Mouse (Mus musculus) MN1 (cell line): Measurements from ENCODE around the gene Specc1l.

Experiments
- DNase-seq: peaks from one replicate; pipeline ENCODE4 v3.0.0-alpha.2; 2016; ENCODE audit warnings: low spot score

Specc1l gene

DNA sequence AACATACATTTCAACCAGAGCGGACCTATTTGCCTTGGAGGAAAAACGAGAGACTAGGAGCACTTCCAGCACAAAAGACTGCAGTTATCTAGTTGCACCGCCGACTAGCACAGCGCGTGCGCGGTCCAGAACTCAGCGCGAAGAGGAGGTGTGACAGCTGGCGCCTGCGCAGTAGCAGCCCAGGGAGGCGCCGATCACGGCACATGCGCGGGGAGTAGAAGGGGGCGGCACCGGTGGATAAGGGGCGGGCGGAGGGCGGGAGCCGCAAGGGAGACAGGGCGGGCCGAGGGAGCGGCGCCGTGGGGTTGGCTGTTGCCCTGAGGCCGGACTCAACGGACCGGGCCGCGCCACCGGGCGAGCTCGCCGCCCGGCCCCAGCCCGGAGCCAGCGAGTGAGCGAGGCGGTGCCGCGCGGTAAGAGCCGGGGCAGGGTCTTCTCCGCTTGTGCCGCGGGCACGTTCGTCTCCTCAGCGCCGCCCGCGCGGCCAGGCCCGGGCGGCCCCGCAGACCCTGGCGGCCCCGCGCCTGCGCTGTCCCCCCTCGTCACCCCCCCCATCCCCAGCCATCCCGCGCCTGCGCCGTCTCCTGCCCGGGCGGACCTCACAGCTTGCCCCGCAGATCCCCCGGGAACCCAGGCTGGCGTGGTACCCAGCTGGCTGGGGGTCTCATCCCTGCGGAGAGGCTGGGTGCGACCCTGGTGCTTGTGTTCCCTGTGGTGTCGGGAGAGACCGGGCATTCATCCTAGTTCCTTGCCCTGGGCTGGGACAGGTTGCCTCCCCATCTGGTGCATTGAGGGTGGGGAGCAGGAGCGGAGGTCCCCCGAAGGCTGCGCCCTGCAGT is at the start of gene Specc1l:
TSS of gene Specc1l (plus strand) at position 267 of the 839 bp plus-strand sequence.
- peak; percentile 99 for DNase-seq

GRCm38 (mm10) chr10:75165825-75166481 is 45.9 kb upstream of the Specc1l start:
- no peak for DNase-seq

DNA sequence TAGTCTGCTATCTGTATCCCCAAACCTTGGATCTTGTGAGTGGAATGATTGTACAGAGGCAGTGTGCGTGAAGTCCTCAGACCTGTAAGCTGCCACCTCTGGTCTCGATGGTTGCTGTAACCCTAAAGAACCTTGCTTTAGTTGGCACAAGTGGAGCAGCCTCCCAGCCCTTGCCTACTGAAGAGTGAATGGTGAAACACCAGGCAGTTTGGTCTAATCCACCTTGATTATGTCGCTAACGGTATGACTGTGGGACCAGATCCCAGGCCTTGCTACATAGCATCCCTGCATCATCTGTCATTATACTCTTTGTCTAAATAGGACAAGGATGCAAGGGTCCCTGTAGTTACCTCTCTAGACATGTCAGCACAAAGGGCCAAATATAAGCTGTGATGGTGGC is 45.3 kb upstream of the Specc1l start:
- DNase-seq, result no peak

GRCm38 (mm10) chr10:75170207-75170850 is 41.5 kb upstream of the Specc1l start:
- peak; percentile 91 for DNase-seq

GRCm38 (mm10) chr10:75173056-75173455 is 38.8 kb upstream of the Specc1l start:
- no peak for DNase-seq

- no peak for DNase-seq
These were observed 38.2 kb upstream of the Specc1l start for GRCm38 (mm10) chr10:75173712-75174111.

DNA sequence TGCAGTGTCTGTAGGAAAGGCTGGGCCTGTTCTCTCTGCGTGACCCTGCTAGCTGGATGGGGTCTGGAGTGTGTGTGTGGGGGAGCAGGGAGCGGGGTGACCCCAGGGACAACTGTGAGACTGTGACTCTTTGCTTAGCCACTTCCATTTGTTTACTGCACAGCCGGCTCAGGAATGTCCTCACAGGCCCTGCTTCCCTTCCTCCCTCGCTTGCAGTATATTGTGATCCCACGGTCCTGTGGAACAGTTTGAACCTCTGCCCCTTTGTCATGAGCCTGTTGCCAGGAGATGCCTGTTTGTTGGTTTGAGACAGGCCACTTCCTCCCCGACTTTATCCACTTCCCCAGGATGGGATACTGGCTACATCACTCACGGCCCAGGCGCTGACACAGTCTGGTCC is 35.4 kb upstream of the Specc1l start:
- DNase-seq, result no peak

DNA sequence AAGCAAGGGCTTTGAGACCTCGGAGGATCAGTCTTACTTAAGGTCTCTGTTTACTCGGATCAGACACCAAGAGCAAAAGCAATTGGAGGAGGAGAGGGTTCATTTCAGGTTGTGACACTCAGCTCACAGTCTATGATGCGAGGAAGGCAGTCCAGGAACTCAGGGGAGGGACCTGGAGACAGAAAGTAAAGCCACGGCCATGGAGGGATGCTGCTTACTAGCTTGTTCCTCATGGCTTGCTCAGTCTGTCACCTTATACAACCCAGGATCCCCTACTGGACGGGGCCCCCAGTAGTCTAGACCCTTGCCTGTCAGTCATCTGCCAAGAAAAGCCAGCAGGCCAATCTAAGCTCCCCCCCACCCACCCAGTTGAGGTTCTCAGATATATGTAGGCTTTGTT is 33.0 kb upstream of the Specc1l start:
- DNase-seq, result no peak

- peak; percentile 87 for DNase-seq
These were observed 29.6 kb upstream of the Specc1l start for GRCm38 (mm10) chr10:75182151-75182774.

- no peak for DNase-seq
These were observed 27.0 kb upstream of the Specc1l start for GRCm38 (mm10) chr10:75184826-75185225.

DNA sequence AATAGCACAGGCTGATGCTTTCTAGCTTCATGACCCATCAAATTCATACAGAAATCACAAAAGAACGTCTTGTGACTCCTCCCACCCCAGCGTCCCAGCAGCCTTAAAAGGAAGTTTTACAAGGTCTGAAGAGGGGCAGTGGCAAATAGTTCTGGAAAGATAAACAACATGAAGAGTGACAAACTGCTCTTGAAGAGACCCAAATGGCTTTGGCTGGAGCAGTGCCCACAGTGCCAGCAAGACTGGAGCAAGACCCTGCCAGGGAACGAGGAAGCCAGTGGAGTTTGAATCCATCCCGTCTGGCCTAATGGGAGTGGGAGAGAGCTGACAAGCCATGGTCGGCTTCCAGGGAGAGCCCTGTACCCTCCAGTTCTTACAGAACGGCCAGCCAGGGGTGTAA is 25.3 kb upstream of the Specc1l start:
- DNase-seq, result no peak

DNA sequence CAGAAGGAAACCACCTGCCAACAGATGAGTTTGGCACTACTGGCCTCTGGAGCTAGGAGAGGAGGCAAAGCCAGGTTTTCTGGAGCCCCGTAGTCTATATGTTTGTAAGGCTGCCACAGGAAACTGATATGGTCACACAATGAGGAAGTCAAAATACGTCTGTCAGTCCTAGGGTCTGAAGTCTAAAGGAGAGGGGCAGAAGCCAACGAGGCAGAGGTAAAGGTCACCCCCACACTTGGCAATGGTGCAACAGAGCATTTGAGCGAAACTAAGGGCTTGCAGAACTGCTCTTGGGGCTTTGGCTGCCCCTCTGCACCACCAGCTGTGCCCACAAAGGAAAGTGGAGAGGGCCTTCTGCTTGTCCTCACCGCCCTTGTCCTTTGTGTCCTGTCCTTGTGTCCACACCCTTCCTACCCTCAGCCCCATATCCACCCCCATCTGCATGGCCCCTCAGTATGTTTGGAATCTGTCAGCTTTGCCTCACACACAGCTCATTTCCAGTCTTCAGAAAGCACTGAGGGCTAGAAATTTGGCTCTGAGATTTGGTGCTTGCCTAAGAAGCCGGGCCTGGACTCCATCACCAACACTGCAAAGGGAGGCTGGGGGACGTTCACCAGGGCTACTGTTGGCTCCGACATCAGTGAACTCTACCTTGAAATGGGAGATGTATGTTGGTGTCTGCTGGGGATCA is 24.4 kb upstream of the Specc1l start:
- DNase-seq, result no peak

DNA sequence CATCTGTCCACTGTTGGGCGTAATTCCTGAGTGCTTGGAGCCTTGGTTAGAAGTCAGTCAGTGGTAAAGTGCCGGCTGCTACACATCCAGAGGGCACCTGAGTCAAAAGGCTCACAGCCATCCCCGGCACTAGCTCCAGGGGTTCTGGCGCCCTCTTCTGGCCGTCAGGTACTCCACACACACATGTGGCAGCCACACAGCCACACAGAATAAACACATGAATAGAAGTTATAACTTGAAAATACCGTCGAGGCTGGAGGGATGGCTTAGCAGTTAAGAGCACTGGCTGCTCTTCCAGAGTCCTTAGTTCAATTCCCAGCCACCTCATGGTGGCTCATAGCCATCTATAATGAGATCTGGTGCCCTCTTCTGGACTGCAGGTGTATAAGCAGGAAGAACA is 20.2 kb upstream of the Specc1l start:
- no peak for DNase-seq

DNA sequence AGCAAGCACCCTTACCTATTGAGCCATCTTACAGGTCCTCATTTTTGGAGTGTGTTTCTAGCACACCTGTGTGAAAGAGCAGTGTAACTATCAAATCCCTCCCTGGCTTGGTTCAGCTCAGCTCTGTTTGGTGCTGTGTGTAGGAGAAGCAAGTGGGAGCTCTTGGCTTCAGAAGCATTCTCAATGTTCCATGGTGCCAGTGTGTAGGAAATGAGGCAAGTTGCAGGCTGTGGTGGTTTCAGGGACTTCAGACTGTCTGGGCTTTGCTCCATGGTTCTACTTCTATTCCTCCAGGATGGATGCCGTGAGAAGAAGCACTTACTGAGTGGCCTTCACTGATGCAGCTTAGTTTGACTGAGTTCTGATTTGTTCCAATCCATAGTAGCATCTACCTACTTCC is 14.1 kb upstream of the Specc1l start:
- no peak for DNase-seq

GRCm38 (mm10) chr10:75200733-75201132 is 11.1 kb upstream of the Specc1l start:
- no peak for DNase-seq

DNA sequence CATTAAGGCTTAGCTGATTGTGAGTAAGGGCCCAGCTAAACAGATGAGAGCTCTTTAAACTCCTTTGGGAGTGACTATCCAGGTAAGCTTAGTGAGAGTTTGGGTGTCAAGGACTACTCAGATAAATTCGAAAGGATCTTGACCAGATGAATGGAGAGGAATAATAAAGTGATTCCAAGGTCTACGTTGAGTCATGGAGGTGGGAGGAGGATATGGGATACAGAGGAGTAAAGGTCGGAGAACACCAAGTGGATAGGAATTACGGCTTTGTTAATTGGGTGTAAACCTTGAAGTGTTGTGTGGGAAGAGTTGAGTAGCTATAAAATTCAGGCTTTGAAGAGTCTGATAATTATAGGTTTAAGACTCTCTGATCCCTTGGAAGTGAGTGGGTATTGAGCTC is 5.7 kb upstream of the Specc1l start:
- DNase-seq, result no peak

DNA sequence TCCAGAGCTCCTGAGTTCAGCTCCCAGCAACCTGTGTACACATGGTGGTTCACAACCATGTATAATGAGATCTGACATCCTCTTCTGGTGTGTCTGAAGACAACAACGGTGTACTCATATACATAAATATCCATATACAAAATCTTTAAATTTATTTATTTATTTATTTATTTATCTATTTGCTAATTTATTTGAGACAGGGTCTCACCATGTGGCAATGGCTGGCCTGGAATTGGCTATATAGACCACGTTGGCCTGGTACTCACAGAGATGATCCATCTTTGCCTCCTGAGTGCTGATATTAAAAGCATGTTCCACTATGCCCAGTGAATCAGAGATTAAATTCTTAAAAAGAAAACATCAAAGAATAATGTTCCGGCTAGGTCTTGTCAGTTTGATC is 1.0 kb upstream of the Specc1l start:
- peak; percentile 16 for DNase-seq

- DNase-seq, result peak; percentile 32
These were observed 1.1 kb downstream of the Specc1l start for GRCm38 (mm10) chr10:75212981-75213380.

- no peak for DNase-seq
These were observed 8.8 kb downstream of the Specc1l start for GRCm38 (mm10) chr10:75220722-75221121.

GRCm38 (mm10) chr10:75221936-75222610 is 10.2 kb downstream of the Specc1l start:
- DNase-seq, result no peak

DNA sequence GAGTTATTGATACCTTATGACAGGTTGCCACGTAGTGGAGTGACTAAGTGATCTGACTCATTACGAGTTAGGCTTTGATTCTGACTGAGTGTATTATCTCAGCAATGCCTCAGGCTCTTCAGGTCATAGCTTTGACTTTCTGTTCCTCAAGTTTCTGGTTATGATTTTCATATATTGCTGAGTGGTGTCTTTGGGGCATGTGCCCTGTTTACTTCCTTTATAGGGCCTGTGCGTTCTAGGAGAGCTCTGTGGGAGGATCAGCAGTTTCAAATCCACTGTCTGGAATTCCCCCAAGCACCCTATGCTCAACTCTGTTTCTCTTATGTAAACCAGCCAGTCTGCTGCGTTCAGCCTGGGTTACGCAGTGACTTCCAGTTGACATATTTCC is 10.7 kb downstream of the Specc1l start:
- DNase-seq, result no peak
